ENCODE assay signal across 28 mouse cellular contexts in genomic region chr7:115491721-115492120, GRCm38 (mm10).
"Had no signal": no experiment of that assay in that cellular context is flagged by ENCODE, and none has a peak within 500 bp of the region (broad histone marks: within the 10 kb centered on the region; RNA-seq: fewer than 3 reads in every experiment).

No protein-coding gene starts in this region.

- ATAC-seq: forebrain, embryonic 13.5 days; forebrain, embryonic 14.5 days; forebrain, embryonic 15.5 days; forebrain, embryonic 16.5 days; forebrain, postnatal 0 days had no signal

- H3K4me3 ChIP-seq: embryonic facial prominence, embryonic 10.5 days; embryonic facial prominence, embryonic 12.5 days; embryonic facial prominence, embryonic 13.5 days; embryonic facial prominence, embryonic 15.5 days; erythroblast, embryonic 14.5 days; forebrain, embryonic 10.5 days; forebrain, embryonic 12.5 days; forebrain, embryonic 13.5 days; forebrain, embryonic 15.5 days; gastrocnemius, adult 2 months; heart, adult 2 months had no signal

- H3K27me3 ChIP-seq: forebrain, embryonic 12.5 days; forebrain, embryonic 13.5 days; forebrain, embryonic 15.5 days had no signal

- H3K9ac ChIP-seq: embryonic facial prominence, embryonic 12.5 days; embryonic facial prominence, embryonic 13.5 days; embryonic facial prominence, embryonic 15.5 days; forebrain, embryonic 12.5 days; forebrain, embryonic 13.5 days; forebrain, embryonic 15.5 days; forebrain, postnatal 0 days had no signal

- H3K27ac ChIP-seq: embryonic facial prominence, embryonic 10.5 days; embryonic facial prominence, embryonic 12.5 days; embryonic facial prominence, embryonic 13.5 days; embryonic facial prominence, embryonic 15.5 days; forebrain, embryonic 10.5 days; forebrain, embryonic 12.5 days; forebrain, embryonic 13.5 days; forebrain, embryonic 15.5 days; gastrocnemius, adult 2 months; heart, adult 2 months had no signal

- DNase-seq: cerebellum, adult 2 months; cerebellum, adult 8-10 months; cerebellum, adult 9-10 months; cerebellum, adult 9-11 months; cerebellum, postnatal 10 days; cerebellum, postnatal 14 days; cerebellum, postnatal 25 days; cerebellum, postnatal 36 days; embryo, embryonic 11 days; forebrain, postnatal 0 days; gastrocnemius, adult 2 months; gastrocnemius, postnatal 10 days; gastrocnemius, postnatal 14 days; gastrocnemius, postnatal 25 days; gastrocnemius, postnatal 36 days; heart, adult 18-20 months; heart, adult 2 months had no signal

- H3K36me3 ChIP-seq: embryonic facial prominence, embryonic 10.5 days; embryonic facial prominence, embryonic 12.5 days; embryonic facial prominence, embryonic 13.5 days; embryonic facial prominence, embryonic 15.5 days; forebrain, embryonic 15.5 days had no signal

- H3K9me3 ChIP-seq: embryonic facial prominence, embryonic 10.5 days; embryonic facial prominence, embryonic 12.5 days; embryonic facial prominence, embryonic 13.5 days; embryonic facial prominence, embryonic 15.5 days; forebrain, embryonic 10.5 days; forebrain, embryonic 12.5 days; forebrain, embryonic 13.5 days; forebrain, embryonic 15.5 days had no signal

- H3K4me2 ChIP-seq: embryonic facial prominence, embryonic 12.5 days; embryonic facial prominence, embryonic 13.5 days; embryonic facial prominence, embryonic 15.5 days; forebrain, embryonic 12.5 days; forebrain, embryonic 13.5 days; forebrain, embryonic 15.5 days had no signal

- H3K4me1 ChIP-seq: forebrain, embryonic 10.5 days; forebrain, embryonic 12.5 days had no signal
